Mouse (Mus musculus): ENCODE results near the gene Eml3.

GRCm38 (mm10) chr19:8930771-8931170 lies 1.4 kb downstream of the Eml3 start:
- no peak for TF ChIP-seq CTCF (IDR thresholded peaks at IDR 0.05; ENCODE audit: low read depth, low read length)
- TF ChIP-seq POLR2A (IDR thresholded peaks at IDR 0.05; ENCODE audit: extremely low read depth, insufficient read depth, low read length), result no peak

Data from liver, adult 2 months (tissue).